Mouse (Mus musculus): ENCODE measurements around the gene Efhd1. TPM values are rescaled to one million over a fixed set of nuclear protein-coding genes. Genes with fewer than 3 reads are reported as not detected.

Gene Efhd1
- polyA plus RNA-seq, 1 experiment from 2014 or later = 1.4 TPM

DNA sequence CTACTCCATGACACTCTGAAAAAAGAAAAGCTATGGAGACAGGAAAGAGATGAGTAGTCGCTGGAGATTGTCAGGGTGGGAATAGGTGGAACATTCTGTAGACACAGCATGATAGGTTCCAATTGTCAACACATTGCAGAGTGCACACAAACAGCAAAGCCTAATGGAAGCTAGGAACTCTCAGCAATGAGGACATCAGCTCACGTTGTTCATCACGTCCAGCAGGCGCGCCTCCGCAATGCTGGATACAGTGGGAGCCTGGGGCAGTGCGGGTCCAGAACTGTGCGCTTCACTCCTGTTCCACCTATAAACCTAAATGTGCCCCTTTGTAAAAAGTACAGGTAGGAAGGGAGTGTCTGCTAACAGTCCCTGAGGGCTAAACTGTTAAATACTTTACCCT, 21.1 kb upstream of the Efhd1 start:
- Histone ChIP-seq H3K4me2 (ENCODE audit: low read length) (no peak overlapping the region), H3K9ac (ENCODE audit: low read depth, low read length) (no peak overlapping the region), H3K27me3 (ENCODE audit: control insufficient read depth, insufficient read depth, low read depth, low read length) (no peaks in the 10 kb centered on the region), H3K4me1 (ENCODE audit: control insufficient read depth, insufficient read depth, low read length) (0 out of 2 replicates have a peak, but pooled peaks cover 2% of the 10 kb centered on the region), H3K4me3 (ENCODE audit: low read depth, low read length) (no peak overlapping the region), H3K9me3 (replicated peaks; ENCODE audit: control insufficient read depth, low read length, poor library complexity, severe bottlenecking) (no peaks in the 10 kb centered on the region), H3K27ac (ENCODE audit: low read length) (no peak overlapping the region), H3K36me3 (ENCODE audit: control insufficient read depth, insufficient read depth, low read length) (peaks cover 5% of the 10 kb centered on the region; the same call in 1 of the 2 replicates)
- 90% methylated on average over 8 of the region's 8 CpGs for WGBS
- no peak for ATAC-seq

DNA sequence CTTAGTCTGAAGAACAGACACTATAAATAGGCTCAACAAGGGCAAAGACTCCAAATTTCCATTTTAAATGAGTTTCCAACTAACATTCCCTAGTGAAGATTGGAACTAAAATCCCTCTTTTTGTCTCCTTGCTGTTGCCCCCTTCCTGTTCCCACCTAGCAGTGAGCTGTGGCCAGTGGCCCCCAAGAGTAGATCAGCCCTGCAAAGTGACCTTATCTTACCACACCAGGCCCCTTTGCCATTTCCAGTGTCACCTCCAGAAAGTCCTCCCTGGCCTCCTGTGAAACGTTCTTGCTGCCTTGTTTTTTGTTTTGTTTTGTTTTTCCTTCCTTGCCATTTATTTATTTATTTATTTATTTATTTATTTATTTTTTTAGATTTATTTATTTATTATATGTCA, 18.7 kb upstream of the Efhd1 start:
- no peak overlapping the region for H3K4me2 ChIP-seq (ENCODE audit: low read length)
- H3K27ac ChIP-seq (ENCODE audit: low read length) = no peak overlapping the region
- H3K4me1 ChIP-seq (ENCODE audit: control insufficient read depth, insufficient read depth, low read length) = 0 out of 2 replicates have a peak, but pooled peaks cover 2% of the 10 kb centered on the region
- H3K36me3 ChIP-seq (ENCODE audit: control insufficient read depth, insufficient read depth, low read length) = no peaks in the 10 kb centered on the region
- no peaks in the 10 kb centered on the region for H3K9me3 ChIP-seq (replicated peaks; ENCODE audit: control insufficient read depth, low read length, poor library complexity, severe bottlenecking)
- H3K9ac ChIP-seq (ENCODE audit: low read depth, low read length) = no peak overlapping the region
- no peaks in the 10 kb centered on the region for H3K27me3 ChIP-seq (ENCODE audit: control insufficient read depth, insufficient read depth, low read depth, low read length)
- ATAC-seq = no peak
- H3K4me3 ChIP-seq (ENCODE audit: low read depth, low read length) = no peak overlapping the region
- WGBS = 42% methylated on average over 1 of the region's 1 CpGs

DNA sequence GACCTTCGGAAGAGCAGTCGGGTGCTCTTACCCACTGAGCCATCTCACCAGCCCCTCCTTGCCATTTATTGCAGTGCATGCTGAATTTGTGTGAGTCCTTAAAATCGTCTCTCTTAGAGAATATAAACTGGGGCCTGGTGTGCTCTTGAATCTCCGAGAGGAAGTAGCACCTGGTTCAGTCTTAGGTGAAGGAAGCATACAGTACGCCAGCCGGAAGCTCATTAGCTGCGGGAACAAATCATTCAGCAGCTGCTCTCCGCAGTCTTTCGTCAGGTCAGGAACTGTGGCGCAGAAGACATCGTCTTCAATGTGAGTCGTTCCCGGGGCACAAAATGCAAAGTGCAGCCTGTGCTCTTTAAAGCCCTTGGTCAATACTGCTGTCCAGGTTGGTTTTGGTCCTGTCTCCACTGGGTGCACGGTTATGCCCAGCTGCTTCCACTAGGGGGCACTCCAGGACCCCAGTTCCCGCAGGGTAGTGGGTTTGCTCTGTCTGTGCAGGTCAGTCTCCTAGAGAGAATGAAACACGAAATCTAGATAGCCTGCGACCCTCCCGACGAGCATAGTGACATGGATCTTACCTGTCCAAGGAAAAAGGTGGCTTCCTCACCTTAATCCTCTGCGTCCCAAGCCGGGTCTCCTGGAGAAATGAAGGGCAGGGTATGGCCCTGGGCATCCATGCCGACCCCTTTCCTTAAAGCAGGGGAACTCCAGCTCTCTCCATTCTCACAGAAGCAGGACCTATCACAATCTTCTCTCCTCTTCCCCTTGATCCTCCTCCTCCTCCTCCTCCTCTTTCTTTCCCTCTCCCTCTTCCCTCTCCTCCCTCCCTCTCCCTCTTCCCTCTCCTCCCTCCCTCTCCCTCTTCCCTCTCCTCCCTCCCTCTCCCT, 18.0 kb upstream of the Efhd1 start:
- H3K4me3 ChIP-seq (ENCODE audit: low read depth, low read length) = no peak overlapping the region
- H3K4me1 ChIP-seq (ENCODE audit: control insufficient read depth, insufficient read depth, low read length) = 0 out of 2 replicates have a peak, but pooled peaks cover 2% of the 10 kb centered on the region
- 28% methylated on average over 22 of the region's 22 CpGs for WGBS

DNA sequence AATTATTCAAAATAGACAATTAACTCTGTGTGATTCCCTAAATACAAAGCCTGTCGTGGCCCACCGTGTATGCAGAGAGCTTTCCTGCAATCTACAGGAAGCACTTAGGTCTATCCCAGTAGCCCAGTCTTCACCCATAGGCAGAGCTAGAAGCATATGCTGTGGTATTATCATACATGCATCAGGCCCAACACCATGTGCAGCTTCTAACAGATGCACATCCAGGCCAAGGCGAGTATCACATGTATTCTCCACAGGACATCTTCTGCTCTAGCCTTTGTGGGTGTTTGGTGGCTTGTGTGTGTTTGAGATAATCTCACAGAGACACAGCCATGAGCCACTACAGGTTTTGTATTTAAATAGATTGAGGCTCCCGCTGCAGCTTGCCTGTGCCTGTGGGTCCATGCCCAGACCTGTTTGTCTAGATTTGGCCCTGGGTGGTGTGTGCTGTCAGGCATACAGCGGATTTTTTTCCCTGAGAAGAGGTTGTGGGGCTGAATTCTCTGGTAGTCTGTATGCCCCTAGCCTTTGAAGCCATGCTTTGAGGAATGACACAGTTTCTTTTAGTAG, 12.0 kb upstream of the Efhd1 start:
- H3K4me2 ChIP-seq (ENCODE audit: low read length) = no peak overlapping the region
- H3K27ac ChIP-seq (ENCODE audit: low read length) = no peak overlapping the region
- H3K36me3 ChIP-seq (ENCODE audit: control insufficient read depth, insufficient read depth, low read length) = no peaks in the 10 kb centered on the region
- no peak overlapping the region for H3K9ac ChIP-seq (ENCODE audit: low read depth, low read length)
- H3K27me3 ChIP-seq (ENCODE audit: control insufficient read depth, insufficient read depth, low read depth, low read length) = no peaks in the 10 kb centered on the region
- H3K4me1 ChIP-seq (ENCODE audit: control insufficient read depth, insufficient read depth, low read length) = no peaks in the 10 kb centered on the region
- no peaks in the 10 kb centered on the region for H3K9me3 ChIP-seq (replicated peaks; ENCODE audit: control insufficient read depth, low read length, poor library complexity, severe bottlenecking)
- 56% methylated on average over 5 of the region's 5 CpGs for WGBS
- no peak for ATAC-seq
- H3K4me3 ChIP-seq (ENCODE audit: low read depth, low read length) = no peak overlapping the region

More for the DNA sequence above, 18.0 kb upstream of the Efhd1 start:
- Histone ChIP-seq H3K9ac (ENCODE audit: low read depth, low read length) (no peak overlapping the region), H3K36me3 (ENCODE audit: control insufficient read depth, insufficient read depth, low read length) (no peaks in the 10 kb centered on the region), H3K27ac (ENCODE audit: low read length) (no peak overlapping the region), H3K27me3 (ENCODE audit: control insufficient read depth, insufficient read depth, low read depth, low read length) (no peaks in the 10 kb centered on the region), H3K9me3 (replicated peaks; ENCODE audit: control insufficient read depth, low read length, poor library complexity, severe bottlenecking) (no peaks in the 10 kb centered on the region), H3K4me2 (ENCODE audit: low read length) (peak overlapping the region; percentile 12)
- ATAC-seq = peak; percentile 91

DNA sequence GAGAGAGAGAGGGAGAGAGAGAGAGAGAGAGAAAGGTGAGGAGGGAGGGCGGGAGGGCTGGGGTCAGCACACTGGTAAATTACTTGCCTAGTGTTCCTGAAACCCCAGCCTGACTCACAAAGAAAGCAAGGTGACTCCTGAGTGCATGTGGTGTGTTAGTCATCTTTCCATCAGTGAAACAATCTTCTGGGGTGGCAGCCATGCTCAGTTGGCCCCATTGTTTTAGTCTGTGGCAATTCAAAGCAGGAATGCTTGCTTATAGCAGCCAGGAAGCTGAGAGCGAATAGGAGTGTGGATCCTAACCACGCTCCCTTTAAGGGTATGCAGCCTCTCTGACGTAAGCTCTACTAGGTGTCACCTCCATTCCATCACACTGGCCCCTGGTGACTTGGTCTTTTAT, 9.0 kb upstream of the Efhd1 start:
- 70% methylated on average over 4 of the region's 4 CpGs for WGBS
- Histone ChIP-seq H3K36me3 (ENCODE audit: control insufficient read depth, insufficient read depth, low read length) (no peaks in the 10 kb centered on the region), H3K27me3 (ENCODE audit: control insufficient read depth, insufficient read depth, low read depth, low read length) (peaks cover 3% of the 10 kb centered on the region), H3K4me2 (ENCODE audit: low read length) (no peak overlapping the region), H3K27ac (ENCODE audit: low read length) (no peak overlapping the region), H3K4me3 (ENCODE audit: low read depth, low read length) (no peak overlapping the region), H3K4me1 (ENCODE audit: control insufficient read depth, insufficient read depth, low read length) (no peaks in the 10 kb centered on the region), H3K9me3 (replicated peaks; ENCODE audit: control insufficient read depth, low read length, poor library complexity, severe bottlenecking) (no peaks in the 10 kb centered on the region), H3K9ac (ENCODE audit: low read depth, low read length) (no peak overlapping the region)
- ATAC-seq = no peak

DNA sequence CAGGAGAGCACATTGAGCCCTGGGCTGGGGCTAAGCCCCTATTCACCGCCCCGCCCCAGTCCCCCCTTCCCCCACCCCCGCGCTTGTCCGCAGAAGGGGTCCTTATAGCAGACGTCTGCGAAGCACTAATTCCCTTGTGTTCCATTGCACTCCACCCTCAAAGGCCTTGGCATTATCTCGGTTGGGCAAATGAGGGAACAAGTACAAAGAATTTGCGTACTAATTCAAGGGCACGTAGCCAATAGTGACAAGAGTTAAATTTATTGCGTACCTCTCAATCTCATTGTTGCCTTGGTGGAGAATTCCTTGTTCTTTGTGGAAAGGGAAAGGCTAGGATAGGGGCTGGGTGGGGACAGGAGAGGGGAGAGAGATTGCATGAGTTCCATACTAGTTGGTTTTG, 6.5 kb upstream of the Efhd1 start:
- no peak for ATAC-seq

DNA sequence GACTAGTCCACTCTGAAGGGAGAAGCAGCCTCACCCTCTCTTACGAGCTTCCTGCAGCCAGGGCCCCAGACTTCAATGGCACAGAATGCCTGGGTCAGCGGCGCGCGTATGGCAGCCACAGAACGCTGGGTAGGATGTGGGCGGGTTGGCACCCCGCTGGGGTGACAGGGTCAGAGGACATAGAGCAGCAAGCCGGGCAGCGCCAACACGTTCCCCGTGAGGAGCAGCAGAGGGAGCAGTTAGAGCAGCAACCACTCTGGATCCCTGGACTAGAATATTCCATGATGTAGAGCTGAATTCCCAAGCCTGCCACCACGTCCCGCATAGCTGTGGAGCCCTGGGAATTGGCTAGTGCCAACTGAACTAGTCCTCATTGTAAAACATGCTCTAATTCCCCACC, 5.7 kb upstream of the Efhd1 start:
- Histone ChIP-seq H3K4me3 (ENCODE audit: low read depth, low read length) (no peak overlapping the region), H3K4me1 (ENCODE audit: control insufficient read depth, insufficient read depth, low read length) (no peaks in the 10 kb centered on the region; the same call in 1 of the 2 replicates), H3K9me3 (replicated peaks; ENCODE audit: control insufficient read depth, low read length, poor library complexity, severe bottlenecking) (no peaks in the 10 kb centered on the region), H3K9ac (ENCODE audit: low read depth, low read length) (no peak overlapping the region), H3K27me3 (ENCODE audit: control insufficient read depth, insufficient read depth, low read depth, low read length) (peaks cover 10% of the 10 kb centered on the region), H3K4me2 (ENCODE audit: low read length) (no peak overlapping the region), H3K27ac (ENCODE audit: low read length) (no peak overlapping the region), H3K36me3 (ENCODE audit: control insufficient read depth, insufficient read depth, low read length) (no peaks in the 10 kb centered on the region)
- ATAC-seq = no peak
- 15% methylated on average over 14 of the region's 14 CpGs for WGBS

More for the DNA sequence above, 6.5 kb upstream of the Efhd1 start:
- H3K9ac ChIP-seq (ENCODE audit: low read depth, low read length) = no peak overlapping the region
- no peak overlapping the region for H3K4me3 ChIP-seq (ENCODE audit: low read depth, low read length)
- no peaks in the 10 kb centered on the region for H3K9me3 ChIP-seq (replicated peaks; ENCODE audit: control insufficient read depth, low read length, poor library complexity, severe bottlenecking)
- H3K27ac ChIP-seq (ENCODE audit: low read length) = no peak overlapping the region
- no peaks in the 10 kb centered on the region for H3K36me3 ChIP-seq (ENCODE audit: control insufficient read depth, insufficient read depth, low read length)
- no peaks in the 10 kb centered on the region for H3K4me1 ChIP-seq (ENCODE audit: control insufficient read depth, insufficient read depth, low read length)
- peaks cover 10% of the 10 kb centered on the region for H3K27me3 ChIP-seq (ENCODE audit: control insufficient read depth, insufficient read depth, low read depth, low read length)
- WGBS = 14% methylated on average over 11 of the region's 11 CpGs
- no peak overlapping the region for H3K4me2 ChIP-seq (ENCODE audit: low read length)

DNA sequence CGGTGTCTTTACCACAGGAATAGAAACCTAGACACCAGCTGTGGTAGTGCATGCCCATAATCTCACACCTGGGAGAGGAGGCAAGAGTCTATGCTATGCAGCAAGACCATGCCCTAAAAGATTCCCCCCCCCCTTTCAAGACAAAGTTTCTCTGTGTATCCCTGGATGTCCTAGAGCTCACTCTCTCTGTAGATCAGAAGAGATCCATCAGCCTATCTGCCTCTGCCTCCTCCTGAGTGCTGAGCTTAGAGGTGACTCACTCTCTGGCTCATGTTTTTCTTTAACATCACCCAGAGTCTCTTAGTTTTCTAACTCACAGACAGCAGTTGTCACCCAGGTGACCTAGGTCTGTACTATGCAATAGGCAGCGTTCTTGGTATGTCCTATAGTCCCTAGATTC, 4.8 kb upstream of the Efhd1 start:
- H3K27me3 ChIP-seq (ENCODE audit: control insufficient read depth, insufficient read depth, low read depth, low read length) = peaks cover 14% of the 10 kb centered on the region
- H3K4me3 ChIP-seq (ENCODE audit: low read depth, low read length) = no peak overlapping the region
- no peak for ATAC-seq
- H3K27ac ChIP-seq (ENCODE audit: low read length) = no peak overlapping the region
- WGBS = 92% methylated on average over 2 of the region's 2 CpGs
- H3K4me1 ChIP-seq (ENCODE audit: control insufficient read depth, insufficient read depth, low read length) = peaks cover 6% of the 10 kb centered on the region; the same call in 1 of the 2 replicates
- H3K36me3 ChIP-seq (ENCODE audit: control insufficient read depth, insufficient read depth, low read length) = no peaks in the 10 kb centered on the region
- no peak overlapping the region for H3K4me2 ChIP-seq (ENCODE audit: low read length)
- H3K9ac ChIP-seq (ENCODE audit: low read depth, low read length) = no peak overlapping the region
- no peaks in the 10 kb centered on the region for H3K9me3 ChIP-seq (replicated peaks; ENCODE audit: control insufficient read depth, low read length, poor library complexity, severe bottlenecking)

DNA sequence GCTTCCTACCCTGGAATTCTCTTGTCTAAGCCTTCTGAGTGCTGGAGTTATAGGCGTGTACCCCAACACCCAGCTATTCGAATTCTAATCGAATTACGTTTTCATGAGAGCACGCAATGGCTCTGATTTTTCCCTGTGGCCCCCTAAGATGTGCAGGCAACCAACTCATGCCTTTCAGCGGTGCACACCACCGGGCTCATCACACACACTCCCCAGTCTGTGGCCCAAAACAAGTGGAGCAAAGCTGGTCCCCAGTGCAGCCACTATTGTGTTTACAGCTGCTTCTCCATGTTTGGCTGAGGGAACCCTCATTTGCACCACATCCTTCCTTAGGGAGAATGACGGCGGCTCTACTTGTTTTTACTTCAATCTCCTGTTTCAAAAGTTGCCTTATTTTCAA, 906 bp upstream of the Efhd1 start:
- ATAC-seq = no peak
- no peaks in the 10 kb centered on the region for H3K9me3 ChIP-seq (replicated peaks; ENCODE audit: control insufficient read depth, low read length, poor library complexity, severe bottlenecking)
- H3K4me2 ChIP-seq (ENCODE audit: low read length) = no peak overlapping the region
- H3K36me3 ChIP-seq (ENCODE audit: control insufficient read depth, insufficient read depth, low read length) = no peaks in the 10 kb centered on the region
- H3K4me1 ChIP-seq (ENCODE audit: control insufficient read depth, insufficient read depth, low read length) = peaks cover 20% of the 10 kb centered on the region
- no peak overlapping the region for H3K4me3 ChIP-seq (ENCODE audit: low read depth, low read length)
- H3K27me3 ChIP-seq (ENCODE audit: control insufficient read depth, insufficient read depth, low read depth, low read length) = peaks cover 43% of the 10 kb centered on the region
- no peak overlapping the region for H3K9ac ChIP-seq (ENCODE audit: low read depth, low read length)
- 3% methylated on average over 9 of the region's 9 CpGs for WGBS
- H3K27ac ChIP-seq (ENCODE audit: low read length) = no peak overlapping the region
